Mouse (Mus musculus) kidney, embryonic 16.5 days (tissue): Measurements from ENCODE around the gene Phactr2. TPM values are rescaled to one million over a fixed set of nuclear protein-coding genes. Genes with fewer than 3 reads are reported as not detected.

Source experiments
- ATAC-seq: fragments of 200-750 bp; cut with Nextera tagmentation; 2 replicates; pipeline ENCODE4 v1.8.0; 2017; ENCODE audit warnings: moderate TSS enrichment; ENCODE audit not compliant: low FRiP score, low TSS enrichment
- H3K27ac ChIP-seq: fragments of 300-500 bp; sonication (generic); 2 replicates; pipeline ENCODE4 v1.5.1; 2014; ENCODE audit warnings: low read length
- H3K27me3 ChIP-seq: fragments of 300-500 bp; sonication (generic); 2 replicates; pipeline ENCODE4 v1.6.1; 2014; ENCODE audit warnings: low read length, control low read depth, mixed read lengths; ENCODE audit not compliant: insufficient read depth
- H3K36me3 ChIP-seq: fragments of 300-500 bp; sonication (generic); 2 replicates; pipeline ENCODE4 v1.6.1; 2014; ENCODE audit warnings: low read length, control low read depth, mixed read lengths; ENCODE audit not compliant: insufficient read depth
- H3K4me1 ChIP-seq: fragments of 300-500 bp; sonication (generic); 2 replicates; pipeline ENCODE4 v1.6.1; 2014; ENCODE audit warnings: low read length, control low read depth, mixed read lengths; ENCODE audit not compliant: insufficient read depth
- H3K4me2 ChIP-seq: fragments of 300-500 bp; sonication (generic); replicated peaks from 2 replicates; pipeline ENCODE4 v1.6.1; 2014; ENCODE audit warnings: low read depth, low read length
- H3K4me3 ChIP-seq: fragments of 300-500 bp; sonication (generic); 2 replicates; pipeline ENCODE4 v1.5.1; 2014; ENCODE audit warnings: mild to moderate bottlenecking, low read length
- H3K9ac ChIP-seq: fragments of 300-500 bp; sonication (generic); replicated peaks from 2 replicates; pipeline ENCODE4 v1.6.1; 2014; ENCODE audit warnings: low read length
- H3K9me3 ChIP-seq: fragments of 300-500 bp; sonication (generic); 2 replicates; pipeline ENCODE4 v1.6.1; 2016; ENCODE audit warnings: low read length, control low read depth
- WGBS: fragments of 180-500 bp; shearing (Covaris S2); extraction: QIAGEN DNeasy Blood & Tissue Kit; methylation state at CpG from one replicate; pipeline ENCODE4 v1.1.7; 2014; 5-methylcytosine and 5-hydroxymethylcytosine counted together
- polyA plus RNA-seq: library from polyadenylated mRNA; unstranded; fragments of >200 nt; fragmentation: Nextera tagmentation; extraction: Ambion mirVana; gene quantifications from 2 replicates; pipeline ENCODE4 v1.2.1, GENCODE M21; 2015

The Phactr2 gene
- polyA plus RNA-seq, 1 experiment from 2014 or later: 26.9 TPM

DNA sequence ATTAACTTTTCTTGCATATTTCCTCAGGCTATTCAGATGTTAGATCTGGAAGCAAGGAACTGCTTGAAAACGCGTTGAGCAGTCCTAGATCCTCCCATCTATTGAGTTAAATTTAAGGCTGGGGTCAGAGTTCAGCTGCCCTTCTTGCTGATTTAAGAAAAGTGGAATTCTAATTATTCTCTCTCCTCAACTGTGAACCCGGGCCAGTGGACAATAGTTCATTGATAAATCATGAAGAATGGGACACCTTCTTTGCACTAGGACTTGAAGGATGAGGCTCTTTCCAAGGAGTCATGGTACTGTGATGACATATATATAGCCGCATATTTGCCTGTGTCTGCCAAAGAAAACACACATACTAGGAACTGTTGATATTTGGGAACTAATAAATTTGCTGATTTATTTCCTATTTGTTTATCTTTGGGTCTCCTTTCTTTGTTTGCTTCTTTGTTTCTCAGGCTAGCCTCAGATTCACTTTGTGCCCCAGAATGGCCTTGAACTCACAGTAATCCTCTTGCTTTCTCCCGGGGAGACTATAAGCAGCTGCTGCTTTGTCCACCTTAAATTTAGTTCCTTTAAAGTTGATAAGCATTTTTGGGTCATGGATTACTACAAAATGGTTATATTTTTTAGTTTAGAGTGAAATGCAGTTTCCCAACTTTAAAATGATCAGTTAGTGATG, 127.5 kb downstream of the Phactr2 start:
- no peak overlapping the region for H3K9ac ChIP-seq
- H3K27ac ChIP-seq: peak overlapping the region; percentile 39; the same call in 1 of the 2 replicates
- no peaks in the 10 kb centered on the region for H3K4me1 ChIP-seq
- 33% methylated on average over 5 of the region's 5 CpGs for WGBS
- no peak overlapping the region for H3K4me2 ChIP-seq
- H3K9me3 ChIP-seq: no peaks in the 10 kb centered on the region
- no peak overlapping the region for H3K4me3 ChIP-seq
- no peaks in the 10 kb centered on the region for H3K27me3 ChIP-seq
- no peaks in the 10 kb centered on the region for H3K36me3 ChIP-seq
- ATAC-seq: peak; percentile 93

DNA sequence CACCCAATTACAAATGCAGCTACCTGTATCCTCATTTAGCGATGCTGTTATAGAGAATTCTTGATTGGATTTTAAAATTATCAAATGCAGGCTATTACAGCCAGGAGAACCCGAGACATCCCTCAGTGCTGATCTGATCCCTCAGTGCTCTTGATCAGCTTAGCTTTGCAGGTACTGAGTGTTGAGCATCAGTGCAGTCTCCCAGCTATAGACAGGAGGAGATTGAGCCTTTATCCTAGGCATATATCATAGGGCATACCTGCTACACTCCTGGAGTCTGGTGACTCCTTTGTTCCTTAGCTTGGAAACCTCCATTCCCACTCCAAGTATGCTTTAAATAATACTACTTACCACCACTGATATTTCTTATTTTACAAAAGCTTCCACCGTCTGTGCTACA, 133.6 kb downstream of the Phactr2 start:
- 93% methylated on average over 3 of the region's 3 CpGs for WGBS
- no peak for ATAC-seq
- Histone ChIP-seq H3K4me1 (no peaks in the 10 kb centered on the region), H3K36me3 (no peaks in the 10 kb centered on the region), H3K4me3 (no peak overlapping the region), H3K27me3 (no peaks in the 10 kb centered on the region), H3K4me2 (no peak overlapping the region), H3K9ac (no peak overlapping the region), H3K9me3 (no peaks in the 10 kb centered on the region), H3K27ac (no peak overlapping the region)

- Histone ChIP-seq H3K9me3 (no peaks in the 10 kb centered on the region), H3K27ac (no peak overlapping the region), H3K27me3 (no peaks in the 10 kb centered on the region), H3K4me2 (no peak overlapping the region), H3K4me1 (no peaks in the 10 kb centered on the region), H3K4me3 (no peak overlapping the region), H3K36me3 (no peaks in the 10 kb centered on the region), H3K9ac (no peak overlapping the region)
- no peak for ATAC-seq
- WGBS: 53% methylated on average over 4 of the region's 4 CpGs
Measured at GRCm38 (mm10) chr10:13336964-13337363, 137.2 kb downstream of the Phactr2 start.

GRCm38 (mm10) chr10:13335814-13336213, 138.4 kb downstream of the Phactr2 start:
- no peaks in the 10 kb centered on the region for H3K27me3 ChIP-seq
- no peaks in the 10 kb centered on the region for H3K4me1 ChIP-seq
- no peaks in the 10 kb centered on the region for H3K9me3 ChIP-seq
- no peaks in the 10 kb centered on the region for H3K36me3 ChIP-seq
- no peak overlapping the region for H3K9ac ChIP-seq
- no peak overlapping the region for H3K27ac ChIP-seq
- no peak overlapping the region for H3K4me3 ChIP-seq
- no peak for ATAC-seq
- 72% methylated on average over 6 of the region's 6 CpGs for WGBS
- H3K4me2 ChIP-seq: no peak overlapping the region

DNA sequence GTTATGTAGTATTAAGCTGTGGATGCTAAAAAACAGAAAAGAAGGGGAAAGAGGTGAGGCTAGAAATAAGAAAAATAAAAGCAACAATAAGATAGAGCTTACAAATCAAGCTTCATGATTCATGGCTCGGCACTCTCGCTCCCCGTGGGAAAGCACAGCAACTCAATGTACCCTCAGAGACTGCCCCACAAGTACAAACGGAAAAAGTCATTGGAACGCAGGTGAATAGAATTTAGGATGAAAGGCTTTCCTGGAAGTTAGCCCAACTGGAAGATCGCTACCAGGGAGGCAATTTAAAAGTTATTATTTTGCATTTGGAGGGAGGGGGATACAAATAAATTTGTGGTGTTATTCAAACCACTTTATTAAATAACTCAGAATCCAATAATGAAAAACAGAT, 138.9 kb downstream of the Phactr2 start:
- ATAC-seq: no peak
- H3K9me3 ChIP-seq: no peaks in the 10 kb centered on the region

GRCm38 (mm10) chr10:13333781-13334180, 140.4 kb downstream of the Phactr2 start:
- WGBS: 86% methylated on average over 2 of the region's 2 CpGs
- no peak for ATAC-seq
- H3K36me3 ChIP-seq: no peaks in the 10 kb centered on the region
- H3K27me3 ChIP-seq: no peaks in the 10 kb centered on the region
- H3K27ac ChIP-seq: no peak overlapping the region
- H3K4me2 ChIP-seq: no peak overlapping the region
- H3K9me3 ChIP-seq: no peaks in the 10 kb centered on the region
- no peak overlapping the region for H3K9ac ChIP-seq
- H3K4me1 ChIP-seq: no peaks in the 10 kb centered on the region
- no peak overlapping the region for H3K4me3 ChIP-seq

More for the DNA sequence above, 138.9 kb downstream of the Phactr2 start:
- Histone ChIP-seq H3K36me3 (no peaks in the 10 kb centered on the region), H3K27me3 (no peaks in the 10 kb centered on the region), H3K4me1 (no peaks in the 10 kb centered on the region), H3K27ac (no peak overlapping the region), H3K4me3 (no peak overlapping the region), H3K4me2 (no peak overlapping the region), H3K9ac (no peak overlapping the region)
- WGBS: 65% methylated on average over 6 of the region's 6 CpGs

GRCm38 (mm10) chr10:13332985-13333384, 141.2 kb downstream of the Phactr2 start:
- 0 out of 2 replicates have a peak, but pooled peaks cover 2% of the 10 kb centered on the region for H3K4me1 ChIP-seq
- no peak overlapping the region for H3K4me2 ChIP-seq
- no peaks in the 10 kb centered on the region for H3K36me3 ChIP-seq
- 40% methylated on average over 2 of the region's 2 CpGs for WGBS
- H3K9ac ChIP-seq: no peak overlapping the region
- H3K4me3 ChIP-seq: no peak overlapping the region
- no peaks in the 10 kb centered on the region for H3K9me3 ChIP-seq
- no peak overlapping the region for H3K27ac ChIP-seq
- no peak for ATAC-seq
- no peaks in the 10 kb centered on the region for H3K27me3 ChIP-seq

- no peaks in the 10 kb centered on the region for H3K9me3 ChIP-seq
- no peak overlapping the region for H3K4me2 ChIP-seq
- 0 out of 2 replicates have a peak, but pooled peaks cover 7% of the 10 kb centered on the region for H3K4me1 ChIP-seq
- H3K36me3 ChIP-seq: no peaks in the 10 kb centered on the region
- ATAC-seq: peak; percentile 55; the same call in 1 of the 2 replicates
- H3K9ac ChIP-seq: no peak overlapping the region
- H3K27me3 ChIP-seq: no peaks in the 10 kb centered on the region
- WGBS: 48% methylated on average over 4 of the region's 4 CpGs
- peak overlapping the region; percentile 74; the same call in 1 of the 2 replicates for H3K27ac ChIP-seq
- no peak overlapping the region for H3K4me3 ChIP-seq
Measured at GRCm38 (mm10) chr10:13331405-13332032, 142.7 kb downstream of the Phactr2 start.

DNA sequence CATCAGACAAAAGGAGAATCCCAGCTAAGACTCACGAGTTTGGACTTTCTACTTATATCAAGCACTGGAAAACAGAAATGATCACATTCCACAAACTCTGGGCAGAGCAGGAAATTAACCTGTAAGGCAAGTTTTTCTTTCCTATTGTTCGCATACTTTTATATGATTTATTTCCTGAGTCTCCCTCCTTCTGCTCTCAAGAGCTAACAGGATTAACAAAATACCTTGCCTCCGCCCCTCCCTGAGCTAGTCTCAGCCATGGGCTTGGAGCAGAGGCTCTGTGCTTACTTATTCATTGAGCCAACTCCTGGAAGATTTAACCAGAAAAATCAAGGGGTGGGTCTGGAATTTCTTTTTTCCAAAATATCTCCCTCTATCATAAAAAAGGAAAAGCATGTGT, 145.6 kb downstream of the Phactr2 start:
- ATAC-seq: no peak
- no peak overlapping the region for H3K4me2 ChIP-seq
- H3K27me3 ChIP-seq: no peaks in the 10 kb centered on the region
- 38% methylated on average over 3 of the region's 3 CpGs for WGBS
- H3K4me1 ChIP-seq: peaks cover 19% of the 10 kb centered on the region
- no peak overlapping the region for H3K9ac ChIP-seq
- peak overlapping the region; percentile 68; the same call in 1 of the 2 replicates for H3K27ac ChIP-seq
- no peaks in the 10 kb centered on the region for H3K9me3 ChIP-seq
- no peaks in the 10 kb centered on the region for H3K36me3 ChIP-seq
- no peak overlapping the region for H3K4me3 ChIP-seq
